Mouse (Mus musculus) heart, adult 2 months (tissue): ENCODE data around the gene Ltbr. TPM values are rescaled to one million over a fixed set of nuclear protein-coding genes. Genes with fewer than 3 reads are reported as not detected.

Experiments
- DNase-seq, 2 experiments: peaks; one replicate each; pipeline ENCODE4 v3.0.0; 2021
- H3K27ac ChIP-seq: fragments of 200-600 bp; 2 replicates; pipeline ENCODE4 v1.8.1; 2022
- H3K27me3 ChIP-seq: fragments of 200-500 bp; 2 replicates; pipeline ENCODE4 v1.6.1; 2012; ENCODE audit warnings: mild to moderate bottlenecking, low read length, inconsistent platforms, mixed read lengths; ENCODE audit not compliant: control insufficient read depth, insufficient read depth
- H3K36me3 ChIP-seq: fragments of 200-500 bp; 2 replicates; pipeline ENCODE4 v1.6.1; 2012; ENCODE audit warnings: low read length, inconsistent platforms; ENCODE audit not compliant: control insufficient read depth, insufficient read depth
- H3K4me1 ChIP-seq: fragments of 200-500 bp; 2 replicates; pipeline ENCODE4 v1.6.1; 2011; ENCODE audit warnings: low read length; ENCODE audit not compliant: control insufficient read depth, insufficient read depth
- H3K4me3 ChIP-seq: fragments of 200-600 bp; 2 replicates; pipeline ENCODE4 v1.8.1; 2022
- H3K79me2 ChIP-seq: fragments of 200-500 bp; replicated peaks from 2 replicates; pipeline ENCODE4 v1.6.1; 2012; ENCODE audit warnings: mild to moderate bottlenecking, inconsistent platforms, low read length, moderate library complexity, mixed read lengths; ENCODE audit not compliant: control insufficient read depth, insufficient read depth
- H3K9ac ChIP-seq: fragments of 200-500 bp; 2 replicates; pipeline ENCODE4 v1.6.1; 2012; ENCODE audit warnings: low read depth, mild to moderate bottlenecking, control low read depth, inconsistent platforms, low read length, mixed read lengths
- CTCF ChIP-seq: fragments of 200-600 bp; IDR thresholded peaks from 2 replicates; pipeline ENCODE4 v1.8.1; 2022; ENCODE audit warnings: antibody characterized with exemption, mild to moderate bottlenecking, moderate library complexity
- EP300 ChIP-seq: fragments of 200-500 bp; IDR thresholded peaks from 2 replicates; pipeline ENCODE4 v1.6.1; 2011; ENCODE audit warnings: low read depth, low read length, control low read depth; ENCODE audit not compliant: insufficient read depth
- POLR2A ChIP-seq: fragments of 200-500 bp; IDR thresholded peaks from 2 replicates; pipeline ENCODE4 v1.6.1; 2011; ENCODE audit warnings: mild to moderate bottlenecking, low read depth, low read length, control low read depth; ENCODE audit not compliant: insufficient read depth
- WGBS: fragments of 180-500 bp; shearing (Covaris S2); methylation state at CpG from one replicate; pipeline ENCODE4 v1.1.7; 2018; 5-methylcytosine and 5-hydroxymethylcytosine counted together
- intact Hi-C: fragments of 180-260 bp; cut with DNase I; formaldehyde crosslinking; loops from one replicate; pipeline ENCODE4 v1.15.1; 2025
- polyA plus RNA-seq: library from polyadenylated mRNA; depleted of rRNA; stranded (reverse); fragments of >200 nt; gene quantifications from 2 replicates; pipeline ENCODE4 v1.2.3, GENCODE M21; 2012
- total RNA-seq, 2 experiments: library from RNA; stranded (reverse); gene quantifications; 2 replicates each; pipeline ENCODE4 v1.2.3; 2021

Ltbr gene
- total and polyA plus RNA-seq, 3 experiments, result 28.2 to 36.5 (median 28.8) TPM

DNA sequence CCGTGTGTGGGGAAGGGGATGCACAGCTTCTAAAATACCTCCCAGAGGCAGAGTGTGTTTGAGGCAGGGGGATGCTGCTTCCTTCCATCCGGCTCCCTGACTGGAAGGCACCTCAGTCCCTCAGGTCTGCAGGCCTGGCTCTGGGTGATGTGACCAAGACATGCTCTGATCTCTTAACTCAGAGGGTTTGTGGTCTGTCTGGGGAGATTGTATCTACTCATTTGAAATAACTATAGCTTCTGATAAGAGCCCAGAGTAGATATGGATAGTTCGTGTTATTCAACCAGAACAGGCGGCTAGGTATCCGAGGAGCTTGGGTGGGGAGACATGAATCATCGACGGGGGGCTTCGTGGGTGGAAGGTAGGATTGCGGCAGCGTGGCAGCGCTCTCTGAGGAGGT lies 39.5 kb upstream of the Ltbr start:
- Histone ChIP-seq H3K27me3 (no peaks in the 10 kb centered on the region), H3K4me1 (peaks cover 37% of the 10 kb centered on the region), H3K79me2 (no peaks in the 10 kb centered on the region), H3K9ac (peak overlapping the region; percentile 2; the same call in 1 of the 2 replicates), H3K36me3 (no peaks in the 10 kb centered on the region; the same call in 1 of the 2 replicates), H3K27ac (peak overlapping the region; percentile 91), H3K4me3 (peak overlapping the region; percentile 48; the same call in 1 of the 2 replicates)
- DNase-seq, result no peak
- intact Hi-C loops, result no loop called here
- 53% methylated on average over 11 of the region's 11 CpGs for WGBS
- no peak for TF ChIP-seq POLR2A
- TF ChIP-seq CTCF, result no peak
- no peak for TF ChIP-seq EP300

DNA sequence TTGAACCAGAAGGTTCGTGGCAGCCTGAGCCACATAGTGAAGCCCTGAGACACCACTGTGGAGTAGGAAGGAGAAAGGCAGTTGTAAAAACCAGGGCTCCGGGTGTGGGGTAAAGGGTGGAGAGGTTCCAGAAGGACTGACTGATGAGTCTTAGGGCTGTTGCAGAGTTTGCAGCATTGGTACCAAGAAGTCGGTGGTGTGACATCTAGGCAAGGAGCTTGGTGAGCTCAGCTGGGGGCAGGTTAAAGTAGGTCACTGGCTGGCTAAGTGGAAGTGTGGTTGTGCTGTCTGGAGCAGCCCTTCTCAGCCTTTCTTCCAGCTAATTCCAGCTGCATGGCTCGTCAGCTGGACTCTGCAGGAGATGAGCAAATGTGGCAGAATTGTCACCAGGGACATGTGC lies 39.1 kb upstream of the Ltbr start:
- intact Hi-C loops, result no loop called here
- Histone ChIP-seq H3K27me3 (no peaks in the 10 kb centered on the region), H3K4me3 (peak overlapping the region; percentile 4), H3K27ac (peak overlapping the region; percentile 91), H3K36me3 (no peaks in the 10 kb centered on the region; the same call in 1 of the 2 replicates), H3K79me2 (no peaks in the 10 kb centered on the region), H3K9ac (peak overlapping the region; percentile 2; the same call in 1 of the 2 replicates), H3K4me1 (peaks cover 37% of the 10 kb centered on the region)
- TF ChIP-seq EP300, result no peak
- no peak for TF ChIP-seq POLR2A
- TF ChIP-seq CTCF, result no peak
- no peak for DNase-seq
- WGBS, result 28% methylated on average over 4 of the region's 4 CpGs

DNA sequence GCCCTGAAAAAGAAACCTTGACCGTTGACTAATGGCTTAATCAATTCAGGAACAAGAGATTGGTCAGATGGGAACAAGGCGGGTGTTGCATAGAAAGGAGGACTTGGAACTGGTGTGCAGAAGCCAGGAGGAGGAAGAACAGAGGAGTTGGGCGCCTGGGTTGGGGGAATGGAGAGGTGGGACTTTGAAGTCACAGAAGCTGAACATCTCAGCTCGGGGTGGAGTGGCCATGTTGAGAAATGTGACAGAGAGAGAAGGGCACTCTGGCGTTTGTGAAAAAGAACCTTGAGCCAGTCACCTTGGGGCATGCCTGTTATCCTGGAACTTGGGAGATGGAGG lies 38.3 kb upstream of the Ltbr start:
- intact Hi-C loops, result no loop called here
- TF ChIP-seq POLR2A, result no peak
- TF ChIP-seq EP300, result no peak
- TF ChIP-seq CTCF, result no peak
- Histone ChIP-seq H3K4me1 (peaks cover 37% of the 10 kb centered on the region), H3K27me3 (no peaks in the 10 kb centered on the region), H3K36me3 (no peaks in the 10 kb centered on the region; the same call in 1 of the 2 replicates), H3K79me2 (no peaks in the 10 kb centered on the region), H3K27ac (peak overlapping the region; percentile 98), H3K4me3 (peak overlapping the region; percentile 71; the same call in 1 of the 2 replicates), H3K9ac (no peak overlapping the region; the same call in 1 of the 2 replicates)
- WGBS, result 43% methylated on average over 5 of the region's 5 CpGs
- DNase-seq, result no peak

DNA sequence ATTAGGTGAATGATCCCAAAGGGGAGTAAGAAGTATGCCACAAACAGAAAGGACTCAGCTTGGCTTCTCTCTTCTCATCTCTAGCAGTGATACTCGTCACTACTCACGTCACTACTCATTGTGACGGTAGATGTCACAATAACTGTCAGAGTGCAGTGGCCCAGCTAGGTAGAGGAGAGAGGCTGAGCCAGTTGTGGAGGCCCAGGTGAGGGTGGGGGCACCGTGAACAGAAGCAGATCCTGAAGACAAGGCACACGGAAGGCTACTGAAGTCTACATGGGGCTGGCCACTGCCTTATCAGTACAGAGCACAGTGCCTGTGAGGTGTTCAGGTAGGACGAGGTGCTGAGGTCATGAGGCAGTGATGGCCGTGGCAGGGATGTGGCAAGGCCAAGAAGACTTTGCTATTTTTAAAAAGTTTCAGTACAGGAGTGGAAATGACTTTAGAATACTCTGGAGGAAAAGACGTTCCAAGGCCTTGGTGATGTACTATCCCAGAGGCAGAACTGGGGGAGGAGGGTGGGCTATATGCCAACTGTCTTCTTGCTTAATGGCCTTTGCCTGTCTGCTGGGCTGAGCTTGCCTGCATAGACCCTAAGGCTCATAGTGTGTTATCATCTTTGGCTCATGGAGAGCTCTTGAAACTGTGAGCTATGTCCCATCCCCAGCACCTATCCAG lies 37.8 kb upstream of the Ltbr start:
- 30% methylated on average over 8 of the region's 8 CpGs for WGBS
- TF ChIP-seq POLR2A, result no peak
- no peak for TF ChIP-seq CTCF
- no peak for TF ChIP-seq EP300
- Histone ChIP-seq H3K27ac (peak overlapping the region; percentile 98), H3K4me1 (peaks cover 36% of the 10 kb centered on the region), H3K36me3 (no peaks in the 10 kb centered on the region; the same call in 1 of the 2 replicates), H3K79me2 (no peaks in the 10 kb centered on the region), H3K27me3 (no peaks in the 10 kb centered on the region), H3K9ac (peak overlapping the region; percentile 40), H3K4me3 (peak overlapping the region; percentile 71)
- DNase-seq, result peak; percentile 60 to 62
- intact Hi-C loops, result no loop called here

DNA sequence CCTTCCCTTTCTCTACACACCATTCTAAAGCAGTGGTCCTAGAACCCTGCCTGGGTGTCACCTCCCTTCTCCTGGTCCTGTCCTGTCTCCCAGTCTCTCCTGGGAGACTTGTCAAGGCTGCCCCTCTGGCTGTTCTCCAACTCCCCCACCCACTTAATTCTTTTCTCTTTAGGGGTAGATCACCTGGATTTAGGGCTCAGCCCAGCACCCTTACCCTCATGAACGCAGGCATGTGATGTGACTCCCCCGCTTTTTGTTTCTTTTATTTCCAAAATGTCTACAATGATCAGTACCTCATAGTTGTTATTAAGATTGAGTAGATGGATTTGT lies 37.3 kb upstream of the Ltbr start:
- peak overlapping the region; percentile 98 for H3K27ac ChIP-seq
- H3K79me2 ChIP-seq, result no peaks in the 10 kb centered on the region
- H3K27me3 ChIP-seq, result no peaks in the 10 kb centered on the region
- H3K9ac ChIP-seq, result 0 out of 2 replicates have a peak overlapping the region, but pooled peaks have one; percentile 4
- no peak for TF ChIP-seq POLR2A
- TF ChIP-seq CTCF, result no peak
- 57% methylated on average over 2 of the region's 2 CpGs for WGBS
- H3K36me3 ChIP-seq, result no peaks in the 10 kb centered on the region; the same call in 1 of the 2 replicates
- peak overlapping the region; percentile 71 for H3K4me3 ChIP-seq
- no peak for DNase-seq
- intact Hi-C loops, result no loop called here
- peaks cover 35% of the 10 kb centered on the region for H3K4me1 ChIP-seq

DNA sequence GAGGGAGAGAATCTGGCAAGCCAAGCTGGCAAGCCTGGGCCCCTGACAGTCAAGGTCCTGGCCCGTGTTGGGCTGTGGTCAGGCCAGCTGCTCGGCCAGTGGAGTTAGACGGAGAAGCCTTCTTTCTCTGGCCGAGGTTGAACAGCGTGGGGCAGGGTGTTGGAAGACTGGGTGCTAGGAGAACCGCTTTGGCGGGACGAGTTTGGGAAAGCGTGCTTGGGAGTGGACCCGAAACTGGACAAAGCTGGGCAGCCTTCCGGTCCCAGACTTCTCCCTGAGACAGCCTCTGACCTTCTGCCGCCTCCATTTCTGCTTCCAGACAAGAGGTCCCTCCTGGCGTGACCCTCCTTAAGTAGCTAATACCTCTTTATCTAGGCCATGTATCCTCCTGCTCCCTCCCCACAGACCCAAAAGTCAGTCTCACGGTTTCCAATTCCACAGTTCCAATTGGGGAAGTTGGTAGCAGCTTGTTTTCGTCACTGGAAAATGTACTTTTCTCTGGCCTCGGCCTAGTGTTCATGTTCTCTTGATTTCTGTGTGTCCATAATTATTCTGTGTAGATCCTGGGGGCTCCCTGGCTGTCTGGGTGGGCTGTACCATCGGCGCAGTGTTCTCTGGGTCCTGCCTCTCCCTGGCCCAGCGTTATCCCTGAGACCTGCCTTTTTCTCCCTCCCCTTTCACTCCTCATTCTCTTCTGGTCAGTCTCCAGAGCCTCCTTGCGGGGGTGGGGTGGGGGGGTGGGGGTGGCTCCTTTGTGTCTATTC lies 36.7 kb upstream of the Ltbr start:
- no peaks in the 10 kb centered on the region; the same call in 1 of the 2 replicates for H3K36me3 ChIP-seq
- WGBS, result 18% methylated on average over 20 of the region's 20 CpGs
- H3K79me2 ChIP-seq, result no peaks in the 10 kb centered on the region
- H3K9ac ChIP-seq, result peak overlapping the region; percentile 83
- peak overlapping the region; percentile 71 for H3K4me3 ChIP-seq
- intact Hi-C loops, result no loop called here
- H3K4me1 ChIP-seq, result peaks cover 30% of the 10 kb centered on the region
- H3K27me3 ChIP-seq, result no peaks in the 10 kb centered on the region
- peak in 1 of 2 experiments; percentile 66 for DNase-seq
- peak overlapping the region; percentile 98 for H3K27ac ChIP-seq
- TF ChIP-seq POLR2A (0 out of 2 replicates have a peak, but pooled peaks have one; percentile 14), EP300 (no peak), CTCF (no peak)
